Mouse (Mus musculus): Measurements from ENCODE around the gene Cpne8. TPM values are rescaled to one million over a fixed set of nuclear protein-coding genes. Genes with fewer than 3 reads are reported as not detected.
"Not testable (repeated sequence)": the region's sequence is repeated elsewhere in the genome, so short reads cannot be mapped to it uniquely, and the experiment has no call there.

Cpne8 gene
- total RNA-seq, 1 experiment from 2014 or later: not detected

- no peak for ATAC-seq (replicated peaks; ENCODE audit: insufficient number of reproducible peaks, low FRiP score, low TSS enrichment, poor library complexity, severe bottlenecking)
Measured at GRCm38 (mm10) chr15:90536311-90537202, 142.7 kb downstream of the Cpne8 start.

GRCm38 (mm10) chr15:90535730-90536129 is 143.5 kb downstream of the Cpne8 start:
- no peak for ATAC-seq (replicated peaks; ENCODE audit: insufficient number of reproducible peaks, low FRiP score, low TSS enrichment, poor library complexity, severe bottlenecking)

- ATAC-seq (replicated peaks; ENCODE audit: insufficient number of reproducible peaks, low FRiP score, low TSS enrichment, poor library complexity, severe bottlenecking): no peak
Measured at GRCm38 (mm10) chr15:90512769-90513168, 166.5 kb downstream of the Cpne8 start.

- ATAC-seq (replicated peaks; ENCODE audit: insufficient number of reproducible peaks, low FRiP score, low TSS enrichment, poor library complexity, severe bottlenecking): no peak
Measured at GRCm38 (mm10) chr15:90497080-90497479, 182.2 kb downstream of the Cpne8 start.

GRCm38 (mm10) chr15:90491558-90491957 is 187.7 kb downstream of the Cpne8 start:
- ATAC-seq (replicated peaks; ENCODE audit: insufficient number of reproducible peaks, low FRiP score, low TSS enrichment, poor library complexity, severe bottlenecking): no peak

- ATAC-seq (replicated peaks; ENCODE audit: insufficient number of reproducible peaks, low FRiP score, low TSS enrichment, poor library complexity, severe bottlenecking): no peak
Measured at GRCm38 (mm10) chr15:90490186-90490585, 189.0 kb downstream of the Cpne8 start.

- not testable (repeated sequence) for ATAC-seq (replicated peaks; ENCODE audit: insufficient number of reproducible peaks, low FRiP score, low TSS enrichment, poor library complexity, severe bottlenecking)
Measured at GRCm38 (mm10) chr15:90470561-90470960, 208.7 kb downstream of the Cpne8 start.

GRCm38 (mm10) chr15:90463281-90463680 is 216.0 kb downstream of the Cpne8 start:
- ATAC-seq (replicated peaks; ENCODE audit: insufficient number of reproducible peaks, low FRiP score, low TSS enrichment, poor library complexity, severe bottlenecking): no peak

GRCm38 (mm10) chr15:90446076-90446475 is 233.2 kb downstream of the Cpne8 start:
- ATAC-seq (replicated peaks; ENCODE audit: insufficient number of reproducible peaks, low FRiP score, low TSS enrichment, poor library complexity, severe bottlenecking): no peak

Data from monocyte, adult 5-6 weeks (primary cell).